Mouse (Mus musculus): ENCODE results near the gene Nr1h4.

- TF ChIP-seq POLR2A (IDR thresholded peaks at IDR 0.05; ENCODE audit: low read depth, low read length) (no peak), CTCF (IDR thresholded peaks at IDR 0.05; ENCODE audit: extremely low read depth, insufficient read length, insufficient replicate concordance, low read depth, low read length) (no peak)
These were observed 54.6 kb downstream of the Nr1h4 start for GRCm38 (mm10) chr10:89478766-89479165.

Measured in small intestine, adult 2 months (tissue).